Mouse (Mus musculus): ENCODE results near the gene Iqch.
"Not testable (repeated sequence)": the region's sequence is repeated elsewhere in the genome, so short reads cannot be mapped to it uniquely, and the experiment has no call there.

Gene Iqch

DNA sequence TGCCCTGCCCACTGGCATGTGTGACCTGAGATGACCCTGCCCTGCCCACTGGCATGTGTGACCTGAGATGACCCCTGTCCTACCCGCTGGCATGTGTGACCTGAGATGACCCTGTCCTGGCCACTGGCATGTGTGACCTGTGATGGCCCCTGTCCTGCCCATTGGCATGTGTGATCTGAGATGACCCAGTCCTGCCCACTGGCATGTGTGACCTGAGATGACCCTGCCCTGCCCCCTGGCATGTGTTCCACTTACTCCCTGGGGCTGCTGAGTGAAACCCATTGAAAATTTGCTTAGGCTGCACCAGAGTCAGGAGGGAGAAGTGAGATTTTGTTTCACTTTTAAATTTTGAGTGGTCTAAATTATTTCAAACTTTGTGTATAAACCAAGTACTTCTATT, 46.0 kb downstream of the Iqch start:
- no peak for DNase-seq

DNA sequence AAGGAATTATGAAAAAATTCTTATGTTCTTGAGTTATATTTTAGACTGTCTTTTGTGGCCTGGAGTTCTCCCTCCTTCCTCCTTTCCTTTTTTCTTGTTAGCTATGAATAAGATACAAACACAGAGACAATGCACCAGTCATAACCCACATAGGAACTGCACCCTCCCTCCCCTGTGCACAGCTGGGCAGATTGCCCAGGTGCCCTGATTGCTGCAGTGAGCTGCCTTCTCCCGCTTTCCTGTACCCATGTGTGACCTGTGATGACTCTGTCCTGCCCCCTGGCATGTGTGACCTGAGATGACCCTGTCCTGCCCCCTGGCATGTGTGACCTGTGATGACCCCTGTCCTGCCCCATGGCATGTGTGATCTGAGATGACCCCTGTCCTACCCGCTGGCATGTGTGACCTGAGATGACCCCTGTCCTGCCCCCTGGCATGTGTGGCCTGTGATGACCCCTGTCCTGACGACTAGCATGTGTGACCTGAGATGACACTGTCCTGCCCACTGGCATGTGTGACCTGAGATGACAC, 46.8 kb downstream of the Iqch start:
- no peak for DNase-seq

DNA sequence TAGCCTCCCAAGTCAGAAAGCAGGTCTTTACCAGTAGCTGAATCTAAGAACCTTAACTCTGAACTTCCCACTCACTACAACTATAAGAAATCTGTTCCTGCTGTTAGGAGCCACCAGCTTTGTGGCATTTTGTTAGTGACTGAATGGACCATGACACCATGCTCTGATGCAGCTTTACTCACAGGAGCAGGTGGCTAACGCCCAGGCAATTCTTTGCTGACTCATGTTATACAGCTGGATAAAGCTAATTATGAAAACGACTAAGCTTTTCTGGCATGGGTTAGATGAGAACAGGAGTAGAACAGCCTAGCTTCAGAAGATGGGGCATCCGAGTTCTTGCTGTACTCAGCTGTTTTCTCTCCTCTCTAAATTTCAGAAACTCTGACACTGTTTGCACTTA, 48.7 kb downstream of the Iqch start:
- no peak for DNase-seq

DNA sequence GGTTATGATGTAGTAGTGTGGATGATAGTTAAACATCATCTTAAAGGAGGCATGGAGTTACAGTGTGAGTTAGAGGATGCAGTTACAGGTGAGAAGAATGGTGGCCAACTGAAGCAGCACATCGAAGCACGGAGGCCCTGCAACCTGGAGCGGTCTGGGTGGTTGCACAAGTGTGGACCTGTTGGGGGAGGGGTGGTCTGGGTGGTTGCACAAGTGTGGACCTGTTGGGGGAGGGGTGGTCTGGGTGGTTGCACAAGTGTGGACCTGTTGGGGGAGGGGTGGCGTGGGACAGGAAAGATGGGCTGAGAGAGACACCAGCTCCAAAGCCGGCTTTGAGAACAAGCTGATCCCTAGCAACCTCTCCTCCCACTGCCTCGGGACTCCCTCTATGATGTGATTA, 51.6 kb downstream of the Iqch start:
- not testable (repeated sequence) for DNase-seq

DNA sequence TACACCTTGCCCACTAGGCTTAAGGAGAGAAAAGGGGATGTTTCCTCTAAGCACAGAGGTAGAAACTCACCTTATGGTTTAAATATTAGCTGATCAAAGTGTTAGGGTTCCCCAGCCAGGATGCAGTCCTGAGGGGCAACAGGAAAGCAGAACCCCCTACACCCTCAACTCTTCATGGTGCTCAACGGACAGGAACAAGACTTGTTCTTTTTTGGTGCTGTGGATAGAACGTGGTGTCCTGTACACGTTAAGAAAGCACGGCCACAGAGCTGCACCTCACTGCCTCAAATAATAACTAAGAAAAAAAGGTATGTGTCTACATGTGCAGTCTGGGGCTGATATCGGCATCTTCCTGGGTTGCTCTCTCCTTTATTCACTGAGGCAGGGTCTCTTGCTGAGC, 53.3 kb downstream of the Iqch start:
- DNase-seq: no peak

DNA sequence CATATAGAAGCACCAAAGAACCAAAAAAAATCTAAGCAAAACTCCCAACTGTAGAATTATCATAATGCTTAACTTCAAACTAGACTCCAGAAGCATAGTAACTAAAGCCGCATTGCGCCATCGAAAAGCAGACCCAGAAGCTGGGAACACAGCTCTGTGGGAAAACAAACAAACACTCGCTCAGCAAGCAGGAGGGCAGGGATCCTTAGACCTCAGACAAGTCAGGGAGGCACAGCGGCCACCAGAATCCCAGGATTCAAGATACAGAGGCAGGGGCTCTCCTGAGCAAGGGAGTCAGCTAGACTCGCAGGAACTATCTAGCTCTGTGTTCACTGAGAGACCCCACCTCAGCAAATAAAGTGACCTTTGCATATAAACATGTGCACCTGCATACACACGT, 60.4 kb downstream of the Iqch start:
- no peak for DNase-seq

DNA sequence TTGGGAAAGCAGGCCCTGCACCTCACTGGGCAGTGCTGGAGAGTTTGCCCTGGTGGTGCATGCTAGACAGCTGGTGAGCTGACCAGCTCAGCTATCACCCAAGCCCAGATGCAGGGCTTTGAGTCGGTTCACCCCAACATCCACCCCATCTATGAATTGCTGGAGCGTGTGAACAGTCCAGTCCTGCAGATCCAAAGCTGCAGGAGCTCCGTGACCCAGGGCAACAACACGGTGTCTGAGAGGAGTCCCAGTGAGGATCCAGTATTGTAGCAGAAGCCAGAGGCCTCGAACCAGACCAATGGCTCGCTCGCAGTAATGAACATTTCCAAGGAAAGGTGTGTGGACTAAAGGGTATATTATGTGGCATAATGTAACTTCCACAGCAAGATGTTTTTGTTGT, 61.0 kb downstream of the Iqch start:
- no peak for DNase-seq

DNA sequence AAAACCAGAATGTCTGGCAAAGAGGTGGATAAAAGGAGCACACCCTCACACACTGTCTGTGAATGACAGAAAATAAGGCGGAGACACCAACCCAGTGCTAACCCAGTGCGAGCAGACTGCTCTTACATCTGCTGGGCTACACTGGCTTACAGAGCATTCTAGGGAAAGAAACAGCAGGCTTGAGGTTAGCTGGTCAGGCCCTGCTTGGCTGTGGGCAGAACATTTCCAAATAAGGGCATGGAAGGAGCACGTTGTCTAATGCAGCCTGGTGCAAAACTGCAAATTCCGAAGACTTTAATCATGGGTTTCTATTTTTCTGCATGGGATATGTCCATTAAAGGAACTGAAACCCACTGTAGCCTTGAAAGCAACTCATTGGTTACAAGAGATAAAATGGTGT, 64.8 kb downstream of the Iqch start:
- no peak for DNase-seq

DNA sequence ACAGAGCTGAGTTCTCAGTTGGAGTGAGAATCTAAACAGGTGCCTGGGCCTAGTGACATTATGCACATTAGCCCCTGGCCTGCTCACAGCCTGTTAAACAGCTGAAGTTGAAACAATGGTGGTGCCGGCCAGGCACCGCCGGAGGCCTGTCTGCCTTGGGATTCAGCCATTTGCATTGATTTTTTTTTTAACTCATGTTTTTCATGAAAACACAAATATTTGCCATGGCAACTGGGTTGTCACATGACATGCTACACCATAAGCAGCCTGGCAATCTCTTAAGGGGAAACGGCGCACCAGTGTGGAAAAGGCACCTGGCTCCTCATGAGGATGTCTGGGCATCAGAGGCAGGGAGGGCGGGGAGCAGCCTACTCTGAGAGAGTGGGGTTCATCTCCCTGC, 67.3 kb downstream of the Iqch start:
- DNase-seq: no peak

DNA sequence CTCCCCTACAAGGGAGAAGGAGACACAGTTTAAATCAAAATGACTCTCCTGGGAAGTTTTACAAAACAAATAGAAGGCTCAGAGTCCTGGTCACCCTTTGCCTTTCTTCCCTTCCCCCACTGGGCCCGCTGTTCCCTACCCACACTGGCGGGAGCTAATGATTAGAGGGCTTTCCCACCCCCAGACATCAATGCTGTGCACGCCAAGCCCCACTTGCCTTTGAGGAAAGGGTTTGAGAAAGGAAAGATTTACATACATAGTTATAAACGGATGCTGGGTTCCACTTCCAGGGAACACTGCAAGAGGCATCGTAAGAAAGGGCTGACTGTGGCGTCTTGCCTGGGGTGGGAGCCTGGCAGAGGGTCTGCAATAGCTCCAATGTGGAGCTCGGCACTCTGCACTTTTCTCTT, 67.9 kb downstream of the Iqch start:
- no peak for DNase-seq

DNA sequence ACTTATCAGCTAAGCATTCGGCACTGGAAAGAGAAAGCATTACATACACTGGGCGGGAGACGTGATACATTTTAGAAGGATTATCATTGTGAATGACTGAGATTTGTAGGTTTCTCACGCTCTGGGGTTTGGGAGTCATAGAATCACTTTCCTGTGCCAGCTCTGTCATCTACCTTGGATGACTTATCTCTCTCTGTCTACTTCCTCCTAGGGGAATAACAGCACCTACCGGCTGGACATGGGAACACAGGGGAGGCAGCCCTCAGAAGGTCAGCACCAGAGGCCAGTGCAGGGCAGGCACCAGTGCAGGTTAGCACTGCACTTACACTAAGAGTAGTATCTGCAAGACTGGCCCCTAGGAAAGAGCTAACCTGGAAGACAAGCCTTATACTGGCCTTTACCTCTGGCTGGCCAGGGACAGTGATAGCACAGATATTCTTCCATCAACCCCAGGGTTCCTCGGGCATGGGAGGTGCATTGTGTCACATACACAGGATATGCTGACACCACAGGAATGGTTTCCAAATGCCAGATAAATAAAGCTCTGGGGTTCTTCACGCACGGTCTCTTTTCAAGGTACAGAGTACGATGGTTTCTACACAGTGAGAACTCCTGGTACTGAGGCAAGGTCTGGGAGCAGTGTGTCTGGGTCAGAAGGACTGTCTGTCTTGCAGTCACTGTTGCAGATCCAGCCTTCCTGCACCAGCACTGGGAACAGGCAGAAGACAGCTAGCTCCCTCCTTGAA, 69.2 kb downstream of the Iqch start:
- no peak for DNase-seq

DNA sequence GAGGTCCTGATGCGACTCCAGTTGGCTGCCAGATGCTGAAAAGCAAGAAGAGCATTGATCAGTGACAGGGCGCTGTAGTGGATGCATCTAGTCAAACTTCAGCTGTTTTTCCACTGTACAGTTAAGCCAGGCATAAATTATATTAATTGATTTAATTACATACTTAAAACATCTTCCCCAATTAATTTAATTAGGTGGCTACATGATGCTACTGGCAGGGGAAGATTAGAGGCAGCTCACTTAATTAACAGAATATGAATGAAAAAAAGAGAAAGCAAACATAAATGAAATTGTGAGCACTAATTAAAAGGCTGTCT, 78.4 kb downstream of the Iqch start:
- no peak for DNase-seq

DNA sequence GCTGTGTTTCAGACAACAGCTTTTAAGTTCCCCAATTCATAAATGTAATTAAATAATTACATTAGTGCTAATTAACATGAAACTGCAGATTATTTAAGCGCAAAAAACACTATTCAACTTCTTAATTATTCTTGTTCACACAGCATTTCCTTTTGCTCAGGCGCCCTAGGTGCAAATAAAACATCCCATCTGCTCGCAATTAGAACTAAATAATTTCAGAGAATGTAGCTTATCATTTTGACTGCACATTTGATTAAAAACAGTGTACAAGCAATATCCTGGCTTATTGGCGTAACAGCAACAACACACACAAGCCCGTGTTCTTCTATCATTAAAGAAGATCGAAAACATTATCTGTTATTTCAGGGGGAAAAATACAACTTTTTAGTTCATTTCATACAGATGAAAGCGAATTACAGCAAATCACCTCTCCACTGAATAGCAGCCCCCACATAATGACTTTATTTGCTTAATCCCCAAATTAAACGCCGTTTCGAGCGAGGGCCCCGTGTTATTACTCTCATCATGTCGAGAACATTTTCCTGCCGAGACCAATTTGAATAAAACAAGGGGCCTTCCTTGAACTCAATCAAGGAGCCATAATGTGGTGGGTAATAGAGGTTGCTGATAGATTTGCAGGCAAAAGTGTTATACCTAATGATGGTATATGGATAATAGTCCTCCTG, 78.9 kb downstream of the Iqch start:
- no peak for DNase-seq

DNA sequence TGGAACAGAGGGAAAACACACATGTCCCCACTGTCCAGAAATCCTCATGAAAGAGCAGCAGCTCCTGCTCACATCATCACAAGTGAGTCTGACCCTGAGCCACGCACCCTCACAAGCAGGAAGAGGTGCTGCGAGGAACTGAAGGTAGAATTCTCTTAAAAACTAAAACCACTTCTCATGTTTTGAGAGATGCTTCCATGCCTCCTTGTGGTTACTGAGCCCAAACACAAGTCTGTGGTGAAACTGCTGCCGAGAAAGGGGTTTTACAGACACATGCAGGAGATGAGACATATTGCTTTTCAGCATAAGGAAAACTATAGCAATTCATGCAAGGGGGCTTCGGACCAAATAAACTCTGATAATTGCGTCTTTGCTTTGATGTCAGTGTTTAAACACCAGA, 89.4 kb downstream of the Iqch start:
- DNase-seq: no peak

DNA sequence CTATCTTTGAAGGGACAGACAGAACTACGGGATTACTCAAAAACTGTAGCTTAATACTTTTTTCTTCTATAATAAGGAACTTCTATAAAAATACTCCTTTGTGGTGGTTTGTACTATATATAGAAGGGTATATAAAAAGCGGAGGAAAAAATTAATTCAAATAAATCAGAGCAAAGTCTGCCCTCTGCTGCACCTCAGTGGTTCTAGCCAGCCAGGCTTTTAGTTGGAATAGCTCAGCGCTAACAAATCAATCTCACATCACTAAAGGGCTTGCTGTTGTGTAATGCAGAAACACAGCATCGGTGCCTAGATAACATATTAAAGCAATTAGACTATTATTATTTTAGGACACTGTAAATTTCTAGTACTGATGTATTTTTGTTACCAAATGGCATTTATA, 91.3 kb downstream of the Iqch start:
- no peak for DNase-seq

DNA sequence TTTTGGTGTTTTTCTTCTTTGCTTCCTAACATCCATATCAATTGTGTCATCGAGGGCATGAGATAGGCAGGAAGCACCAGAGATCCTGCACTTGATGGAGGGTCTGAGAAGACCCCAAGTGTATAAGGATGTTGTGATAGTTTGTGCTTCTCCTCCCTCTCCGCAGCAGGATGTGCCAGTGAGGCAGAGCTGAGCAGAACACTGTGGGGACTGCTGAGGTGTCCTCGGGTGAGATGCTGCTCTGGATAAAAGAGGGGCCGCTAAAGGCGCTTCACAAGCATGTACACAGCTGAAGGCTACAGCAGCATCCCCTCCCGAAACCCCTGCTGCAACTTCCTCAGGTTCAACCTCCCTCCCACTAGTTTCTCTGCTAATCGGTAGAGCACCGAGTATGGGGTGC, 95.2 kb downstream of the Iqch start:
- no peak for DNase-seq

DNA sequence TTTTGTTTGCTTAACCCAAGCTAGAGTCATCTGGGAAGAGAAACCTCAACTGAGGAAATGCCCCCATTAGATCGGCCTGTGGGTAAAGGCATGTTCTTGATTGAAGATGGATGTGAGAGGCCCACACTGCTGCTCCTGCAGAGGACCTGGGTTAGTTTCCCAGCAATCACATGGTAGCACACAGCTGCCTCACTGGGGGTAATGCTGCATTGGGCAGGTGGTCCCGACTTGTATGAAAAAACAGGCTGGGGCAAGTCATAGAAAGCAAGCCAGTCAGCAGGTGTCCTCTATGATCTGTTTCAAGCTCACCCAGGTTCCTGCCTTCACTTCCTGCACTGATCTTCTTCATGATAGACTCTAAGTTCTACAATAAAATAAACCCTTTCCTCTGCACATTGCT, 98.4 kb downstream of the Iqch start:
- DNase-seq: no peak

DNA sequence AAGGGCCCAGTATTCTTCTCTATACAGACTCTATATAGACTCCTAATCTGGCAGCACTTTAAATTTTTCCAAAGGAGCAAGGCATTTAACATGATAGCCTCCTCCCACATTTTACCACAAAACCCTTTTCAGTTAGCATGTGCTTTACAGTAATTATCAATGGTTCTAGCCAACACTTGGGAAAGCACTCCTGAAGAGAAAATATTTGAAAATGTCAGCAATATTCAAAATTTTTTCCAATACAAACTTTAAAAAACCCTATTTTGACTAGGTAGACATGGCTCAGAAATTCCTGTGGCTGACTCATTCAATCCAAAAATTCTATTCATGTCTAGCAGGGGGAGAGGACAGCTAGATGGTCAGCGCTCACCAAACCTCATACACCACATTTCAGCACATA, 100.8 kb downstream of the Iqch start:
- DNase-seq: no peak

DNA sequence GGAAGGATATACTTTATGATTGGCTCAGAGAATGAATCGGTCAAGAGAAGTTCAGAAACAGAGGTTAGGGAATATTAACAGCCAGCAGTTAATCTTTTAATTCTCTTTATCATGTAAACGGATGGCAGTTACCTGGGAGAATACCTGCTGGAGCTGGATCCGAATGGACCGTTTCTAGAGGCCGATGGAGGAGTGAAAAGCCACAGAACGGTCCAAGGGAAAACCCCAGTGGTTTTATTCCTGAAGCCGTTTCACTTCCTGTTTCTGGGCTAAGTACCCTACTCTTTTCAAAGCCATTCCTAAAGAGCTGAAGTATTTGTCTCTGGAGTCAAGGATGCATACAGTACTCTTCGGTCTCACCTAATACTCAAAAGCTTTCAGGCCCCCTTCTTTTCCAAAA, 102.4 kb downstream of the Iqch start:
- DNase-seq: no peak

DNA sequence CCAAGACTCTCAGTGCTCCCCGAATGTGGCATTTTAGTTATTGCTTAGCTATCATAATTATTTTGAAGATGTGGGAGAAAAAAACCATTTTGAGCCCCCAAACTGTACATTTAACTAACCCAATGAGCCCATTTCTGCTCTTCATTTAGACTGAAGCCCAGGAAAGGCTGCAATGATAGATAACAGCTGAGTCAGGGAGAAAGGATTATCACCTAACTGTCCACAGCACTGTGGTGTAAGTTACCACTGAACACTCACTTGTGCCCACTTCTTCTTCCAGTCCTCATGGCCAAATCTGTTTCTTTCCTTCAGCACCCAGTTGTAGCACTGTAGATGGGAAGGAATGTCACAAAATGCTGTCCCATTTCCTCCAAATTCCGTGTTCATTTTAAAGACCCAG, 106.5 kb downstream of the Iqch start:
- no peak for DNase-seq

DNA sequence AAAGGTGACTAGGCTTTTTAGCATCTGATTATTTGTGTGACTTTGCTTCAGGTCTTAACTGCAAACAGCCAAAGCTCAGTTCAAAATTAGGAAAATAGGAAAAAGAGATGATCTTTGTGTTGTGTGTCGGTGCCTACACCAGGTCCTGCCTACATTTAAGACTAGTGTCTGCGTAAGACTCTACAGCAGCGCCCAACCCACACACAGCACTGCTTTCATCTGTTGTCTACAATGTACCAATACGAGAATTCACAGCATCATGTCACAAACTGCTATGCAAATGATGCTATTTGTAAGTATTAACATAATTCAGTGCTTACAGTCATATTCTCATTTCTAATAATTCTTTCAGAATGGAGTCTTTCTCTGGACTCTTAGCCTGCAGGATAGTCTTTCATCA, 108.5 kb downstream of the Iqch start:
- DNase-seq: no peak

DNA sequence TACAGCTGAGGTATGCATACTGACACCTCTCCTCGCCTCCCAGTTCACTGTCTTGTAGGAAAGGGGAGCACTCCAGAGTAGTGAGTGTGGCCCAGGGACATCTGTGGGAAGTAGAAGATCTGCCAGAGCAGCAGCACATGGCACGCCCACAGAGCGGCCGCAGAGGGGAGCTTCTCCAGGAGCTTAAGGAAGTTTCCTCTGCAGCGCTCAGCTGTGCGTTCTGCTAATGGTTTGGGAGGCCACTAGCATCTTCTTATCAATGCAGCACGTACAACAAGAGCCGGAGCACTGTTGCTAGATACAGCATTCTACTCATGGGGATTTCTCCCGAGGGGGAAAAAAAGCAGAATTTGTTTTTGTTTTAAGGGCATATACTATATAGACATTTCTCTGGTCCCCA, 110.0 kb downstream of the Iqch start:
- DNase-seq: no peak

DNA sequence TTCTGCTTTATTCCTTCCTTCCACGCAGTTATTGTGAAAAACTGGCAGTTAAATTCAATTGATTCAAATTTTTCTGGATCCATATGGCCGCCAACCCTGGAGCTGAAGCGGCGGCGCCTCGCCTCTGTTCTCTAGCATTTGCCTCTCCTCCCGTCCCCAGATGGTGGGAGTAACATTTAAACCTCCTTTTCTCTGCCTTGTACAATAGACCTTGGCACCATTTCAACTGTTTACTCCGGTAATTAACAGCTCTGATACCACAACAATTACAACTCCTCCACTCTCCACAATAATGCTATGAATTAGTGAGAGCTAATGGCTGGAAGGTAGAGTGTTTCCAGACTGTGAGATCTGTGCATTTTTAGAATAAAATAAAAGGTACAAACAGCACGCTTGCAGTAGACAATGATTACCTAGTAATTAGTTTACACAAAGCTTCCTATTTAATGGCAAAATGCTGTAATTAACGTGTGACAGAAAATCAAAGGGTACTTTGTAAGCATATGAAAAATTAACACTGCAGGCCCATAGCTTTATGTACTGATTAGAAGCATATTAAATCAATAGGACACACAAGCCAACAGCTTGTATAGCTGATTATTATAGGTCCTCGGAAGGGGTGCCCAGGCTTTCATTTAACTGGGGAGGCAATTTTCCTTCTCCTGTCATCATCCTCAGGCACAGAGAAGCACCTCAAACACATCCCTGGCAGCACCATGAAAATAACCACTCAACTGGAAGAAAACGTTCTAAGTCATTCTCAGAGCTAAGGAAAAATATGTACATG, 111.6 kb downstream of the Iqch start:
- no peak for DNase-seq

DNA sequence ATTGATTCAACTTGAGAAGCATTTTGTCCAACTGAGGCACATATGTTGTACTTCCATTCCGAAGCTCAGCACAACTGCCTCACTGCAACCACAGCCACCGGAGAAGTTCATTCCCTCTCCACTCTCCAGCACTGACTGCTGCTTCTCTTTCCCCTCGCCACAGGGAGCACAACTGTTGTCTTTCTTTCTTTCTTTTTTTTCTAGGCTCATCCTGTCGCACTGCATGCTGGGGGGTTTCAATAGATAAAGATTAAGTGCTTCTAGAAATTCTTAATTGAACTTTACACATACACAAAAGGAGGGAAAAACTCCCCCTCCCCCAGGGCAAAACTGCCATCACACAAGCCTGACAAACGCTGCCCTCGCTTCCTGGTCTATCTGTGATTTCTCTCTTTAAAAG, 113.1 kb downstream of the Iqch start:
- DNase-seq: no peak

All from cerebellum, adult 18-20 months (tissue).